Mouse (Mus musculus): ENCODE measurements around the gene Chat. TPM values are rescaled to one million over a fixed set of nuclear protein-coding genes. Genes with fewer than 3 reads are reported as not detected.
"Not testable (repeated sequence)": the region's sequence is repeated elsewhere in the genome, so short reads cannot be mapped to it uniquely, and the experiment has no call there.

Gene Chat
- polyA plus RNA-seq, 1 experiment = 0.67 TPM

DNA sequence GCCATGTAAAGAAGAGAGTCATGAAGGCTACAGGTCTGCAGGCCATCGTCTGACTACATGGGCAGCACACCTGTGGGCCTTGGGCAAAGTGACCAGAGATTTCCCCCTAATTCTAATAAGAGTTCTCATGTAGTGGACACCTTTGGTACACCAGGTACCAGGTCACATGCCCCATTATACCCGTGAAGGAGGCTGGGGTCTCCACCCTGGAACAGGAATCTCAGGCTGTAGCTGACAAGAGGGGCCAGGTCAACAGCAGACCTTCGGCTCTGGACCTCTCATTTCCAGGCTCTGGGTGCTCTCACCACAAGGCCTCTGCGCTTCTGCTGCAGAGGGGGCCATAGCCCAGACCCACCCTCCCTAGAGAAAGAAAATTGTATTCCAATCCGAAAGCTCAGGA is 26.5 kb downstream of the Chat start:
- WGBS = 78% methylated on average over 5 of the region's 5 CpGs
- H3K4me1 ChIP-seq (replicated peaks; ENCODE audit: control insufficient read depth, insufficient read depth, low read length) = no peaks in the 10 kb centered on the region
- H3K27me3 ChIP-seq (ENCODE audit: control insufficient read depth, insufficient read depth, low read length) = no peaks in the 10 kb centered on the region
- no peak for DNase-seq
- H3K36me3 ChIP-seq (ENCODE audit: control insufficient read depth, insufficient read depth, low read length) = no peaks in the 10 kb centered on the region
- no peak overlapping the region for H3K4me3 ChIP-seq (ENCODE audit: control insufficient read depth, insufficient read depth, low read length)
- no peak overlapping the region for H3K27ac ChIP-seq (ENCODE audit: control insufficient read depth, insufficient read depth, low read length)
- TF ChIP-seq POLR2A (IDR thresholded peaks at IDR 0.05; ENCODE audit: control insufficient read depth, extremely low read depth, insufficient read depth, low read length, poor library complexity) (no peak), CTCF (IDR thresholded peaks at IDR 0.05; ENCODE audit: borderline replicate concordance, control insufficient read depth, extremely low read depth, insufficient read depth, low read length, poor library complexity) (no peak)

- TF ChIP-seq POLR2A (IDR thresholded peaks at IDR 0.05; ENCODE audit: control insufficient read depth, extremely low read depth, insufficient read depth, low read length, poor library complexity) = no peak
- no peak for TF ChIP-seq CTCF (IDR thresholded peaks at IDR 0.05; ENCODE audit: borderline replicate concordance, control insufficient read depth, extremely low read depth, insufficient read depth, low read length, poor library complexity)
- 75% methylated on average over 5 of the region's 5 CpGs for WGBS
- DNase-seq = no peak
- H3K27me3 ChIP-seq (ENCODE audit: control insufficient read depth, insufficient read depth, low read length) = no peaks in the 10 kb centered on the region
- no peaks in the 10 kb centered on the region for H3K4me1 ChIP-seq (replicated peaks; ENCODE audit: control insufficient read depth, insufficient read depth, low read length)
- H3K36me3 ChIP-seq (ENCODE audit: control insufficient read depth, insufficient read depth, low read length) = no peaks in the 10 kb centered on the region
- no peak overlapping the region for H3K27ac ChIP-seq (ENCODE audit: control insufficient read depth, insufficient read depth, low read length)
- H3K4me3 ChIP-seq (ENCODE audit: control insufficient read depth, insufficient read depth, low read length) = no peak overlapping the region
These were observed 28.4 kb downstream of the Chat start for GRCm38 (mm10) chr14:32437352-32437793.

DNA sequence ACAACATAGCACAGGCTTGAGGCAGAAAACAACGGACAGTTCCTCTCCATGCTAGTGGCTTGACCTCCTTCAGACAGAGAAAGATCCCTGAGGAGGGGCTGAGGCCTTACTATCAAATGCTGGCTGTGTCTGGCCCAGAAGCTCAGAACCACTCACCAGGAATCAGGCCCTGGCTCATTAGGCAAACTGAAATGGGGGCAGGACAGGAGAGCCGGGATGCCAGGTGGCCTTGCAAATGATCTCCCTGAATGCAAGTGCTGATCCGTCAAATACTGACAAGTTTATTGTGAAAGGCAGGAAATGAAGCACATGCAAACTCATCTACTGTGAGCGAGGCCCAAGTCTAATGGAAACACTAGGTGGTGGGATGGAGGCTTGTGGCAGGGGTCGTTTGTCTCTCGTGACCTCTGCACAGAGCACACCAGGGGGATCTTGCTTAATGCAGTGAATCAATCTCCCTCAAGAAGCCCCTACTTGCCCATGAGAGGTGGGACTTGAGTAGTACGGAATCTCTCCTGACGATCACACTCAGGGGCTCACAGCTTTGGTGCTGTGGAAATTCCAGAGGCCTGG is 36.7 kb downstream of the Chat start:
- Histone ChIP-seq H3K27me3 (ENCODE audit: control insufficient read depth, insufficient read depth, low read length) (no peaks in the 10 kb centered on the region), H3K36me3 (ENCODE audit: control insufficient read depth, insufficient read depth, low read length) (no peaks in the 10 kb centered on the region), H3K27ac (ENCODE audit: control insufficient read depth, insufficient read depth, low read length) (no peak overlapping the region), H3K4me3 (ENCODE audit: control insufficient read depth, insufficient read depth, low read length) (no peak overlapping the region), H3K4me1 (replicated peaks; ENCODE audit: control insufficient read depth, insufficient read depth, low read length) (no peaks in the 10 kb centered on the region)
- 45% methylated on average over 8 of the region's 8 CpGs for WGBS
- TF ChIP-seq POLR2A (IDR thresholded peaks at IDR 0.05; ENCODE audit: control insufficient read depth, extremely low read depth, insufficient read depth, low read length, poor library complexity) = no peak
- TF ChIP-seq CTCF (IDR thresholded peaks at IDR 0.05; ENCODE audit: borderline replicate concordance, control insufficient read depth, extremely low read depth, insufficient read depth, low read length, poor library complexity) = no peak
- no peak for DNase-seq

DNA sequence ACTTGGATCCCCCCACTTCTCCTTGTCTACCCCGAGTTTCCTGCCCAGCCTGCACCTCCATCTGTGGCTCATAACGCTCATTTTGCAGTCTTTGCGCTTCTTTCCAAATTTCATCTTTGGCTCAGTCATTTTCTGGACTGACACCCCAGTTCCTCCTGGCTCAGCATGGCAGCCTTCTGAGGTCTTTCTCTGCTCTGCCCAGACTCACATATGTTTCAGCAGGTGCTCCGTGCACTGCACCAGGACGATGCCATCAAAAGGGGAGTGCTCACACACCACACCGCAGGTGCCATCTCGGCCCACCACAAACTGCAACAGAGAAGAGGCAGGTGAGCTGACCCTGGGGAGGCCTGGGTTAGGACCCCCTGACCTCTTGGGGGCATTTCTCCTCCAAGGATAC is 41.8 kb downstream of the Chat start:
- H3K36me3 ChIP-seq (ENCODE audit: control insufficient read depth, insufficient read depth, low read length) = no peaks in the 10 kb centered on the region
- no peak for DNase-seq
- no peak overlapping the region for H3K4me3 ChIP-seq (ENCODE audit: control insufficient read depth, insufficient read depth, low read length)
- TF ChIP-seq CTCF (IDR thresholded peaks at IDR 0.05; ENCODE audit: borderline replicate concordance, control insufficient read depth, extremely low read depth, insufficient read depth, low read length, poor library complexity) (no peak), POLR2A (IDR thresholded peaks at IDR 0.05; ENCODE audit: control insufficient read depth, extremely low read depth, insufficient read depth, low read length, poor library complexity) (no peak)
- WGBS = 94% methylated on average over 7 of the region's 7 CpGs
- H3K27ac ChIP-seq (ENCODE audit: control insufficient read depth, insufficient read depth, low read length) = no peak overlapping the region
- H3K27me3 ChIP-seq (ENCODE audit: control insufficient read depth, insufficient read depth, low read length) = no peaks in the 10 kb centered on the region
- no peaks in the 10 kb centered on the region for H3K4me1 ChIP-seq (replicated peaks; ENCODE audit: control insufficient read depth, insufficient read depth, low read length)

DNA sequence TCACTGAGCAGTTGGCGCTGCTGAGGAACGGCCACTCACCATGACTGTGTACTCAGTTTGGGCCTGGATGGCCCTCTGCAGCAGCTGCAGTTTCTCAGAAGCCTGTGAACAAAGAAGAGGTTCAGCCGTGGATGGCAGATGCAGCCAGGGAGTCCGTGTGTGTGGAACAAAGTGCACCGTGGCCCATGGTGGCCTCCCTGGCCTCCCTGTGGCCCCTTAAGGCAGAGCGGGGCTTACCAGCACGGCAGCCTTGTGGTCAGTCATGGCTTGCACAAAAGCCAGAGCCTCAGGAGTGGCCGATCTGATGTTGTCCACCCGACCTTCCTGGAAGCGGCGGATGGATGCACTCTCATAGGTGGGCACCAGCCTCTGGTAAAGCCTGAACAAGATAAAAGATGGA is 47.0 kb downstream of the Chat start:
- no peaks in the 10 kb centered on the region for H3K4me1 ChIP-seq (replicated peaks; ENCODE audit: control insufficient read depth, insufficient read depth, low read length)
- H3K27ac ChIP-seq (ENCODE audit: control insufficient read depth, insufficient read depth, low read length) = no peak overlapping the region
- no peaks in the 10 kb centered on the region for H3K27me3 ChIP-seq (ENCODE audit: control insufficient read depth, insufficient read depth, low read length)
- TF ChIP-seq POLR2A (IDR thresholded peaks at IDR 0.05; ENCODE audit: control insufficient read depth, extremely low read depth, insufficient read depth, low read length, poor library complexity) (no peak), CTCF (IDR thresholded peaks at IDR 0.05; ENCODE audit: borderline replicate concordance, control insufficient read depth, extremely low read depth, insufficient read depth, low read length, poor library complexity) (no peak)
- WGBS = 91% methylated on average over 11 of the region's 11 CpGs
- no peak for DNase-seq
- no peaks in the 10 kb centered on the region for H3K36me3 ChIP-seq (ENCODE audit: control insufficient read depth, insufficient read depth, low read length)
- no peak overlapping the region for H3K4me3 ChIP-seq (ENCODE audit: control insufficient read depth, insufficient read depth, low read length)

DNA sequence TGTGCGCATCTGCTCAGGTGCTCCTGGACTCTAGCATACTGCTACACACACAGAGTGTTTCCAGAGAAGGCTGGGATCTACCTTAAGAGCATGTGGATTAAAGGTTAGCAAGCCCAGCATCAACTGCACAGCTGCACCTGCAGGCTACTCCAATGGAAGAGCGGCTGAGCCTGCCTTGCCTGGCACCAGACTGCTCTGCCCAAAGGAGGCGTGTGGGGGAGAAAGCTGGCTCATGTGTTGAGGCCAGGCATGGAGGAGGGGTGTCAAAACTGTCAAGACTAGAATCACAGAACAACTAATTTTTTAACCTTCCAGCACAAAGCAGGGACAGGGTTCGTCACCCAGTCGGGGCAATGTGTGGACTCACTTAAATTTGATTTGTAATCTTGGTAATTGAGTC is 53.7 kb downstream of the Chat start:
- TF ChIP-seq POLR2A (IDR thresholded peaks at IDR 0.05; ENCODE audit: control insufficient read depth, extremely low read depth, insufficient read depth, low read length, poor library complexity) = no peak
- no peak for TF ChIP-seq CTCF (IDR thresholded peaks at IDR 0.05; ENCODE audit: borderline replicate concordance, control insufficient read depth, extremely low read depth, insufficient read depth, low read length, poor library complexity)
- Histone ChIP-seq H3K27ac (ENCODE audit: control insufficient read depth, insufficient read depth, low read length) (no peak overlapping the region), H3K4me3 (ENCODE audit: control insufficient read depth, insufficient read depth, low read length) (no peak overlapping the region), H3K4me1 (replicated peaks; ENCODE audit: control insufficient read depth, insufficient read depth, low read length) (no peaks in the 10 kb centered on the region), H3K27me3 (ENCODE audit: control insufficient read depth, insufficient read depth, low read length) (no peaks in the 10 kb centered on the region), H3K36me3 (ENCODE audit: control insufficient read depth, insufficient read depth, low read length) (no peaks in the 10 kb centered on the region)
- DNase-seq = no peak
- WGBS = 89% methylated on average over 5 of the region's 5 CpGs

DNA sequence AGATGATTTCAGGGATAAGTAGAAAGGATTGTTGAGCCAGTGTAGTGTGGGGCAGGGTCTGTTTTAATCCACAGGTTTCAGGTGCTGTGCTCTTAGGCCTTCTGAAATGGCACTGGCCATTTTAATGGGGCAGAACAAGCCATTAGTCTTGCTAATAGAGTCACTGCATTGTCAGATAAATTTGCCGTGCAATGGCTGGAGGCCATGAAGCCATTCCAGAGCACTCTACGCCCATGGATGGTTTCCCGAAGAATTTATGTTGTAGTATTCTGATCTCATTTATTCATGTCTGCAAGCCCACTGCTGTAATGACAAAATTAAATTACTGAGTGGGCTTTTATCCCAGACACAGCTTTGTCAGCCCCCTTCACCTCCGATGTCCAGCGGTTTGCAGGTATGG is 55.7 kb downstream of the Chat start:
- H3K4me3 ChIP-seq (ENCODE audit: control insufficient read depth, insufficient read depth, low read length) = no peak overlapping the region
- H3K4me1 ChIP-seq (replicated peaks; ENCODE audit: control insufficient read depth, insufficient read depth, low read length) = no peaks in the 10 kb centered on the region
- no peaks in the 10 kb centered on the region for H3K36me3 ChIP-seq (ENCODE audit: control insufficient read depth, insufficient read depth, low read length)
- WGBS = 96% methylated on average over 5 of the region's 5 CpGs
- no peak overlapping the region for H3K27ac ChIP-seq (ENCODE audit: control insufficient read depth, insufficient read depth, low read length)
- no peaks in the 10 kb centered on the region for H3K27me3 ChIP-seq (ENCODE audit: control insufficient read depth, insufficient read depth, low read length)
- TF ChIP-seq CTCF (IDR thresholded peaks at IDR 0.05; ENCODE audit: borderline replicate concordance, control insufficient read depth, extremely low read depth, insufficient read depth, low read length, poor library complexity) (no peak), POLR2A (IDR thresholded peaks at IDR 0.05; ENCODE audit: control insufficient read depth, extremely low read depth, insufficient read depth, low read length, poor library complexity) (no peak)
- DNase-seq = no peak

DNA sequence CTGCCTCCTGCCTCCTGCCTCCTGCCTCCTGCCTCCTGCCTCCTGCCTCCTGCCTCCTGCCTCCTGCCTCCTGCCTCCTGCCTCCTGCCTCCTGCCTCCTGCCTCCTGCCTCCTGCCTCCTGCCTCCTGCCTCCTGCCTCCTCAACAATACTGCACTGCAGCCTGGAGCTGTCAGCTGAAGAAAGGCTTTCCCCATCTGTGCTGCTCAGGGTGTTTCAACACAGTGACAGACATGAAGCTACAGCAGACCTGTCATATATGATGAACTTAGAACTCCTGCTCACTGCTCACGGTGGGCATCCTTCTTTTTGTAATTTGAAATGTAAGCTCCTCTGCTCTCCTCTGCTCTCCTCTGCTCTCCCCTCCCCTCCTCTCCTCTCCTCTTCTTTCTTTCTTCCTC is 60.4 kb downstream of the Chat start:
- H3K27ac ChIP-seq (ENCODE audit: control insufficient read depth, insufficient read depth, low read length); H3K27me3 ChIP-seq (ENCODE audit: control insufficient read depth, insufficient read depth, low read length); H3K4me1 ChIP-seq (replicated peaks; ENCODE audit: control insufficient read depth, insufficient read depth, low read length); DNase-seq; H3K4me3 ChIP-seq (ENCODE audit: control insufficient read depth, insufficient read depth, low read length); H3K36me3 ChIP-seq (ENCODE audit: control insufficient read depth, insufficient read depth, low read length): not testable (repeated sequence)
- WGBS = 74% methylated on average over 1 of the region's 1 CpGs

All from thymus, adult 2 months (tissue).